Mouse (Mus musculus) CH12.LX (cell line): Measurements from ENCODE around the gene C1qc. TPM values are rescaled to one million over a fixed set of nuclear protein-coding genes. Genes with fewer than 3 reads are reported as not detected.
A peak's percentile ranks its signal among the peaks of the same experiment; 100 is the strongest.

Experiments used
- DNase-seq: peaks from one replicate; pipeline ENCODE4 v3.0.0-alpha.2; 2013; ENCODE audit errors: extremely low read depth
- H3K27ac ChIP-seq: 2 replicates; pipeline ENCODE4 v1.5.1; 2012; ENCODE audit warnings: low read depth, mild to moderate bottlenecking, control low read depth, moderate library complexity; ENCODE audit not compliant: insufficient read depth
- H3K27me3 ChIP-seq: replicated peaks from 2 replicates; pipeline ENCODE3; 2012; ENCODE audit warnings: inconsistent platforms
- H3K36me3 ChIP-seq, 2 experiments: replicated peaks in 1 of 2; 2 replicates each; pipeline versions ENCODE3 to v1.6.1; 2012; ENCODE audit warnings: inconsistent platforms in 1 of 2, low read length in 1 of 2, mild to moderate bottlenecking in 1 of 2, mixed read lengths in 1 of 2, moderate library complexity in 1 of 2; ENCODE audit not compliant: control insufficient read depth in 1 of 2, insufficient read depth in 1 of 2
- H3K4me1 ChIP-seq, 2 experiments: 2 replicates each; pipeline ENCODE4 v1.6.1; 2012; ENCODE audit warnings: inconsistent platforms in 1 of 2, moderate library complexity in 1 of 2; ENCODE audit not compliant: insufficient read depth in 2 of 2, control insufficient read depth in 1 of 2
- H3K4me2 ChIP-seq: 2 replicates; pipeline ENCODE4 v1.6.1; 2012; ENCODE audit warnings: low read depth, mild to moderate bottlenecking, control low read depth; ENCODE audit not compliant: poor library complexity, insufficient read depth, severe bottlenecking
- H3K4me3 ChIP-seq, 3 experiments: fragments of 150-350 bp in 1 of 3; sonication (generic) in 1 of 3; replicated peaks in 1 of 3; 2 replicates each; pipeline versions ENCODE3 to v1.5.1; 2011 to 2012; ENCODE audit warnings: low read depth in 2 of 3, low read length in 2 of 3, mild to moderate bottlenecking in 2 of 3, moderate library complexity in 2 of 3, control low read depth in 1 of 3, improper control_type of control experiment in 1 of 3, inconsistent platforms in 1 of 3, mixed read lengths in 1 of 3; ENCODE audit not compliant: poor library complexity in 1 of 3
- H3K79me2 ChIP-seq: replicated peaks from 2 replicates; pipeline ENCODE4 v1.6.1; 2012; ENCODE audit warnings: mild to moderate bottlenecking, moderate library complexity; ENCODE audit not compliant: control insufficient read depth, poor library complexity, insufficient read depth, severe bottlenecking; ENCODE audit errors: extremely low read depth
- H3K9ac ChIP-seq: 2 replicates; pipeline ENCODE4 v1.6.1; 2012; ENCODE audit warnings: low read depth, mild to moderate bottlenecking, control low read depth, moderate library complexity; ENCODE audit not compliant: insufficient read depth
- H3K9me3 ChIP-seq: replicated peaks from 2 replicates; pipeline ENCODE3; 2012; ENCODE audit warnings: low read length, inconsistent platforms, mixed read lengths
- CTCF ChIP-seq, 2 experiments: IDR thresholded peaks in 1 of 2; conservative IDR thresholded peaks in 1 of 2; 2 replicates each; pipeline ENCODE4 v1.5.1; 2011 to 2012; ENCODE audit warnings: low read depth in 2 of 2, low read length in 2 of 2, improper control_type of control experiment in 1 of 2, inconsistent platforms in 1 of 2, mild to moderate bottlenecking in 1 of 2, moderate library complexity in 1 of 2
- HCFC1 ChIP-seq: IDR thresholded peaks from 2 replicates; pipeline ENCODE4 v1.6.1; 2012; ENCODE audit warnings: low read depth, mild to moderate bottlenecking, inconsistent platforms, low read length, improper control_type of control experiment
- IRF4 ChIP-seq: IDR thresholded peaks from 2 replicates; pipeline ENCODE4 v1.6.1; 2014; ENCODE audit warnings: low read depth, mild to moderate bottlenecking, inconsistent platforms, low read length, improper control_type of control experiment
- MAZ ChIP-seq: IDR thresholded peaks from 2 replicates; pipeline ENCODE4 v1.6.1; 2012; ENCODE audit warnings: low read depth, mild to moderate bottlenecking, inconsistent platforms, low read length, improper control_type of control experiment, moderate library complexity
- MEF2A ChIP-seq: IDR thresholded peaks from 2 replicates; pipeline ENCODE4 v1.6.1; 2014; ENCODE audit warnings: low read depth, mild to moderate bottlenecking, inconsistent platforms, low read length, improper control_type of control experiment, borderline replicate concordance
- MYC ChIP-seq: IDR thresholded peaks from 2 replicates; pipeline ENCODE4 v1.6.1; 2011; ENCODE audit warnings: low read depth, mild to moderate bottlenecking, improper control_type of control experiment, low read length
- NELFE ChIP-seq: IDR thresholded peaks from 2 replicates; pipeline ENCODE4 v1.6.1; 2011; ENCODE audit warnings: low read depth, low read length, improper control_type of control experiment
- PAX5 ChIP-seq: IDR thresholded peaks from 2 replicates; pipeline ENCODE4 v1.6.1; 2012; ENCODE audit warnings: low read length, inconsistent platforms, mixed read lengths
- POLR2AphosphoS2 ChIP-seq: IDR thresholded peaks from 2 replicates; pipeline ENCODE4 v1.6.1; 2011; ENCODE audit warnings: low read depth, low read length, improper control_type of control experiment
- RAD21 ChIP-seq: IDR thresholded peaks from 2 replicates; pipeline ENCODE4 v1.6.1; 2011; ENCODE audit warnings: low read depth, mild to moderate bottlenecking, low read length, improper control_type of control experiment, moderate library complexity
- TBP ChIP-seq: conservative IDR thresholded peaks from 2 replicates; pipeline ENCODE4 v1.6.1; 2011; ENCODE audit warnings: low read depth, low read length, improper control_type of control experiment
- TCF12 ChIP-seq: IDR thresholded peaks from 2 replicates; pipeline ENCODE4 v1.6.1; 2014; ENCODE audit warnings: low read depth, mild to moderate bottlenecking, inconsistent platforms, low read length, improper control_type of control experiment
- USF2 ChIP-seq: conservative IDR thresholded peaks from 2 replicates; pipeline ENCODE4 v1.6.1; 2011; ENCODE audit warnings: low read depth, low read length, improper control_type of control experiment
- dilution Hi-C: fragments of 300-500 bp; cut with MboI; formaldehyde crosslinking; loops from 2 replicates; pipeline ENCODE4 v1.14.3; 2020; ENCODE audit warnings: low sequenced_read_pairs; ENCODE audit not compliant: extremely low pct_unique_long_range_greater_than_20kb, extremely low pct_ligation_motif_present
- in situ Hi-C: fragments of 300-500 bp; cut with MboI; formaldehyde crosslinking; loops from 3 replicates; pipeline ENCODE4 v1.14.3; 2019; ENCODE audit warnings: low sequenced_read_pairs, low pct_ligation_motif_present, low pct_unique_long_range_greater_than_20kb, mixed read lengths
- polyA plus RNA-seq: library from polyadenylated mRNA; unstranded; fragments of >175 nt; gene quantifications from 2 replicates; pipeline ENCODE4 v1.2.1, GENCODE M21; 2012; ENCODE audit warnings: low read depth; ENCODE audit not compliant: insufficient read length
- total RNA-seq, 2 experiments: library from RNA; depleted of rRNA; stranded (reverse); fragments of 300-350 nt in 1 of 2; fragments of >200 nt in 1 of 2; gene quantifications; 2 replicates each; pipeline ENCODE4 v1.2.3; 2012 to 2014

C1qc gene
- total and polyA plus RNA-seq, 3 experiments: not detected

- Histone ChIP-seq H3K36me3 (no peaks in the 10 kb centered on the region), H3K9me3 (no peaks in the 10 kb centered on the region), H3K79me2 (no peaks in the 10 kb centered on the region), H3K27me3 (peaks cover 100% of the 10 kb centered on the region), H3K27ac (no peak overlapping the region), H3K4me1 (peaks cover 0 to 6% of the 10 kb centered on the region in 2 experiments; a peak in 1 of 4 replicates), H3K4me2 (no peak overlapping the region), H3K4me3 (no peak overlapping the region), H3K9ac (no peak overlapping the region)
- dilution Hi-C loops (no loop called here), in situ Hi-C loops (no loop called here)
- peak in 1 of 2 experiments; percentile 11; a peak in 1 of 4 replicates for TF ChIP-seq CTCF (conservative IDR thresholded peaks at IDR 0.05 in 1 of 2, IDR thresholded peaks at IDR 0.05 in 1 of 2; ENCODE audit: low read depth in 2 of 2, low read length in 2 of 2)
- peak; percentile 5 for TF ChIP-seq RAD21
- no peak for TF ChIP-seq PAX5
- no peak for TF ChIP-seq USF2
- TF ChIP-seq HCFC1: no peak
- DNase-seq: no peak
Observed at GRCm38 (mm10) chr4:136937344-136937743, 44.5 kb upstream of the C1qc start.

GRCm38 (mm10) chr4:136934746-136935613 is 42.1 kb upstream of the C1qc start:
- Histone ChIP-seq H3K79me2 (no peaks in the 10 kb centered on the region), H3K27me3 (peaks cover 100% of the 10 kb centered on the region), H3K27ac (no peak overlapping the region), H3K4me2 (no peak overlapping the region), H3K4me3 (no peak overlapping the region), H3K9ac (no peak overlapping the region), H3K36me3 (no peaks in the 10 kb centered on the region), H3K4me1 (peaks cover 9% of the 10 kb centered on the region in 2 experiments), H3K9me3 (no peaks in the 10 kb centered on the region)
- dilution Hi-C loops: no loop called here
- in situ Hi-C loops: loop anchor here (5.0 kb wide), 1 partner anchor 32 kb away; no protein-coding TSS in a partner anchor
- TF ChIP-seq MYC (no peak), POLR2AphosphoS2 (no peak), IRF4 (no peak), TBP (no peak), NELFE (no peak), MAZ (no peak), TCF12 (no peak), MEF2A (no peak)
- DNase-seq: no peak
